Mouse (Mus musculus) CH12.LX (cell line): ENCODE results near the gene Etl4. TPM values are rescaled to one million over a fixed set of nuclear protein-coding genes. Genes with fewer than 3 reads are reported as not detected.
A peak's percentile ranks its signal among the peaks of the same experiment; 100 is the strongest.

Experiments used
- DNase-seq: peaks from one replicate; pipeline ENCODE4 v3.0.0-alpha.2; 2013; ENCODE audit errors: extremely low read depth
- H3K27ac ChIP-seq: 2 replicates; pipeline ENCODE4 v1.5.1; 2012; ENCODE audit warnings: low read depth, mild to moderate bottlenecking, control low read depth, moderate library complexity; ENCODE audit not compliant: insufficient read depth
- H3K27me3 ChIP-seq: replicated peaks from 2 replicates; pipeline ENCODE3; 2012; ENCODE audit warnings: inconsistent platforms
- H3K36me3 ChIP-seq, 2 experiments: replicated peaks in 1 of 2; 2 replicates each; pipeline versions ENCODE3 to v1.6.1; 2012; ENCODE audit warnings: inconsistent platforms in 1 of 2, low read length in 1 of 2, mild to moderate bottlenecking in 1 of 2, mixed read lengths in 1 of 2, moderate library complexity in 1 of 2; ENCODE audit not compliant: control insufficient read depth in 1 of 2, insufficient read depth in 1 of 2
- H3K4me1 ChIP-seq, 2 experiments: 2 replicates each; pipeline ENCODE4 v1.6.1; 2012; ENCODE audit warnings: inconsistent platforms in 1 of 2, moderate library complexity in 1 of 2; ENCODE audit not compliant: insufficient read depth in 2 of 2, control insufficient read depth in 1 of 2
- H3K4me2 ChIP-seq: 2 replicates; pipeline ENCODE4 v1.6.1; 2012; ENCODE audit warnings: low read depth, mild to moderate bottlenecking, control low read depth; ENCODE audit not compliant: poor library complexity, insufficient read depth, severe bottlenecking
- H3K4me3 ChIP-seq, 3 experiments: fragments of 150-350 bp in 1 of 3; sonication (generic) in 1 of 3; replicated peaks in 1 of 3; 2 replicates each; pipeline versions ENCODE3 to v1.5.1; 2011 to 2012; ENCODE audit warnings: low read depth in 2 of 3, low read length in 2 of 3, mild to moderate bottlenecking in 2 of 3, moderate library complexity in 2 of 3, control low read depth in 1 of 3, improper control_type of control experiment in 1 of 3, inconsistent platforms in 1 of 3, mixed read lengths in 1 of 3; ENCODE audit not compliant: poor library complexity in 1 of 3
- H3K79me2 ChIP-seq: replicated peaks from 2 replicates; pipeline ENCODE4 v1.6.1; 2012; ENCODE audit warnings: mild to moderate bottlenecking, moderate library complexity; ENCODE audit not compliant: control insufficient read depth, poor library complexity, insufficient read depth, severe bottlenecking; ENCODE audit errors: extremely low read depth
- H3K9ac ChIP-seq: 2 replicates; pipeline ENCODE4 v1.6.1; 2012; ENCODE audit warnings: low read depth, mild to moderate bottlenecking, control low read depth, moderate library complexity; ENCODE audit not compliant: insufficient read depth
- H3K9me3 ChIP-seq: replicated peaks from 2 replicates; pipeline ENCODE3; 2012; ENCODE audit warnings: low read length, inconsistent platforms, mixed read lengths
- CHD1 ChIP-seq: IDR thresholded peaks from 2 replicates; pipeline ENCODE4 v1.6.1; 2012; ENCODE audit warnings: low read depth, low read length, improper control_type of control experiment, inconsistent platforms
- CHD2 ChIP-seq: IDR thresholded peaks from 2 replicates; pipeline ENCODE4 v1.6.1; 2011; ENCODE audit warnings: low read length, improper control_type of control experiment
- CTCF ChIP-seq, 2 experiments: IDR thresholded peaks in 1 of 2; conservative IDR thresholded peaks in 1 of 2; 2 replicates each; pipeline ENCODE4 v1.5.1; 2011 to 2012; ENCODE audit warnings: low read depth in 2 of 2, low read length in 2 of 2, improper control_type of control experiment in 1 of 2, inconsistent platforms in 1 of 2, mild to moderate bottlenecking in 1 of 2, moderate library complexity in 1 of 2
- E2F4 ChIP-seq: IDR thresholded peaks from 2 replicates; pipeline ENCODE4 v1.6.1; 2011; ENCODE audit warnings: low read depth, low read length, improper control_type of control experiment; ENCODE audit not compliant: insufficient replicate concordance
- ELF1 ChIP-seq: IDR thresholded peaks from 2 replicates; pipeline ENCODE4 v1.6.1; 2014; ENCODE audit warnings: low read depth, mild to moderate bottlenecking, inconsistent platforms, low read length, improper control_type of control experiment
- ETS1 ChIP-seq: conservative IDR thresholded peaks from 2 replicates; pipeline ENCODE4 v1.6.1; 2012; ENCODE audit warnings: low read depth, mild to moderate bottlenecking, inconsistent platforms, low read length, improper control_type of control experiment, moderate library complexity
- IRF4 ChIP-seq: IDR thresholded peaks from 2 replicates; pipeline ENCODE4 v1.6.1; 2014; ENCODE audit warnings: low read depth, mild to moderate bottlenecking, inconsistent platforms, low read length, improper control_type of control experiment
- MAFK ChIP-seq: IDR thresholded peaks from 2 replicates; pipeline ENCODE4 v1.6.1; 2011; ENCODE audit warnings: low read length, improper control_type of control experiment; ENCODE audit not compliant: insufficient replicate concordance
- MAX ChIP-seq: IDR thresholded peaks from 2 replicates; pipeline ENCODE4 v1.6.1; 2011; ENCODE audit warnings: low read length, improper control_type of control experiment
- MAZ ChIP-seq: IDR thresholded peaks from 2 replicates; pipeline ENCODE4 v1.6.1; 2012; ENCODE audit warnings: low read depth, mild to moderate bottlenecking, inconsistent platforms, low read length, improper control_type of control experiment, moderate library complexity
- MEF2A ChIP-seq: IDR thresholded peaks from 2 replicates; pipeline ENCODE4 v1.6.1; 2014; ENCODE audit warnings: low read depth, mild to moderate bottlenecking, inconsistent platforms, low read length, improper control_type of control experiment, borderline replicate concordance
- PAX5 ChIP-seq: IDR thresholded peaks from 2 replicates; pipeline ENCODE4 v1.6.1; 2012; ENCODE audit warnings: low read length, inconsistent platforms, mixed read lengths
- RAD21 ChIP-seq: IDR thresholded peaks from 2 replicates; pipeline ENCODE4 v1.6.1; 2011; ENCODE audit warnings: low read depth, mild to moderate bottlenecking, low read length, improper control_type of control experiment, moderate library complexity
- RCOR1 ChIP-seq: conservative IDR thresholded peaks from 2 replicates; pipeline ENCODE4 v1.6.1; 2012; ENCODE audit warnings: low read depth, mild to moderate bottlenecking, inconsistent platforms, low read length, improper control_type of control experiment
- SMC3 ChIP-seq: IDR thresholded peaks from 2 replicates; pipeline ENCODE4 v1.6.1; 2011; ENCODE audit warnings: low read depth, low read length, improper control_type of control experiment
- UBTF ChIP-seq: IDR thresholded peaks from 2 replicates; pipeline ENCODE4 v1.6.1; 2012; ENCODE audit warnings: low read depth, mild to moderate bottlenecking, inconsistent platforms, low read length, improper control_type of control experiment, moderate library complexity
- USF1 ChIP-seq: IDR thresholded peaks from 2 replicates; pipeline ENCODE4 v1.6.1; 2014; ENCODE audit warnings: low read depth, mild to moderate bottlenecking, inconsistent platforms, low read length, improper control_type of control experiment
- dilution Hi-C: fragments of 300-500 bp; cut with MboI; formaldehyde crosslinking; loops from 2 replicates; pipeline ENCODE4 v1.14.3; 2020; ENCODE audit warnings: low sequenced_read_pairs; ENCODE audit not compliant: extremely low pct_unique_long_range_greater_than_20kb, extremely low pct_ligation_motif_present
- in situ Hi-C: fragments of 300-500 bp; cut with MboI; formaldehyde crosslinking; loops from 3 replicates; pipeline ENCODE4 v1.14.3; 2019; ENCODE audit warnings: low sequenced_read_pairs, low pct_ligation_motif_present, low pct_unique_long_range_greater_than_20kb, mixed read lengths
- polyA plus RNA-seq: library from polyadenylated mRNA; unstranded; fragments of >175 nt; gene quantifications from 2 replicates; pipeline ENCODE4 v1.2.1, GENCODE M21; 2012; ENCODE audit warnings: low read depth; ENCODE audit not compliant: insufficient read length
- total RNA-seq, 2 experiments: library from RNA; depleted of rRNA; stranded (reverse); fragments of 300-350 nt in 1 of 2; fragments of >200 nt in 1 of 2; gene quantifications; 2 replicates each; pipeline ENCODE4 v1.2.3; 2012 to 2014

The Etl4 gene
- total and polyA plus RNA-seq, 3 experiments = 7.2 to 18.6 (median 11.7) TPM

- H3K27me3 ChIP-seq = no peaks in the 10 kb centered on the region
- peak in 1 of 2 experiments; percentile 57; a peak in 2 of 4 replicates for TF ChIP-seq CTCF (conservative IDR thresholded peaks at IDR 0.05 in 1 of 2, IDR thresholded peaks at IDR 0.05 in 1 of 2; ENCODE audit: low read depth in 2 of 2, low read length in 2 of 2)
- no peak for TF ChIP-seq CHD1
- no peak for TF ChIP-seq E2F4
- TF ChIP-seq IRF4 = no peak
- no peak for TF ChIP-seq ELF1
- peak; percentile 59 for TF ChIP-seq SMC3
- TF ChIP-seq RCOR1 = no peak
- TF ChIP-seq CHD2 = no peak
- no peak for TF ChIP-seq MAX
- peak; percentile 43 for TF ChIP-seq RAD21
- no peak overlapping the region for H3K4me3 ChIP-seq
- no peak overlapping the region for H3K27ac ChIP-seq
- no peaks in the 10 kb centered on the region for H3K4me1 ChIP-seq
- in situ Hi-C loops (loop anchor here (25.0 kb wide), 1 partner anchor 192 kb away; no protein-coding TSS in a partner anchor), dilution Hi-C loops (no loop called here)
- H3K36me3 ChIP-seq = no peaks in the 10 kb centered on the region
- DNase-seq = no peak
- H3K4me2 ChIP-seq = no peak overlapping the region
- no peaks in the 10 kb centered on the region for H3K79me2 ChIP-seq
- no peaks in the 10 kb centered on the region for H3K9me3 ChIP-seq
- H3K9ac ChIP-seq = no peak overlapping the region
Measured at GRCm38 (mm10) chr2:20479199-20479598, 569.6 kb downstream of the Etl4 start.

- TF ChIP-seq MAFK = no peak
- TF ChIP-seq CHD1 = no peak
- no peak for TF ChIP-seq PAX5
- TF ChIP-seq USF1 = no peak
- peak; percentile 26; the same call in 1 of the 2 replicates for TF ChIP-seq MEF2A
- TF ChIP-seq ETS1 = 0 out of 2 replicates have a peak, but pooled peaks have one; percentile 22
- TF ChIP-seq MAZ = no peak
- no peak for TF ChIP-seq UBTF
- TF ChIP-seq ELF1 = no peak
- H3K9me3 ChIP-seq = no peaks in the 10 kb centered on the region
- peak; percentile 51 for DNase-seq
- H3K27me3 ChIP-seq = no peaks in the 10 kb centered on the region
- H3K4me1 ChIP-seq = peaks cover 2 to 18% of the 10 kb centered on the region in 2 experiments; a peak in 2 of 4 replicates
- no peak overlapping the region for H3K9ac ChIP-seq
- H3K4me3 ChIP-seq = no peak overlapping the region
- H3K27ac ChIP-seq = no peak overlapping the region
- no peaks in the 10 kb centered on the region for H3K36me3 ChIP-seq
- dilution Hi-C loops = no loop called here
- in situ Hi-C loops = loop anchor here (25.0 kb wide), 1 partner anchor 199 kb away; no protein-coding TSS in a partner anchor
- H3K4me2 ChIP-seq = no peak overlapping the region
- H3K79me2 ChIP-seq = no peaks in the 10 kb centered on the region
Measured at GRCm38 (mm10) chr2:20486137-20486788, 576.7 kb downstream of the Etl4 start.
